Mouse (Mus musculus) liver, embryonic 12.5 days (tissue): ENCODE data around the gene Rpf2. TPM values are rescaled to one million over a fixed set of nuclear protein-coding genes. Genes with fewer than 3 reads are reported as not detected.

ENCODE experiments used
- ATAC-seq: fragments of 200-750 bp; cut with Nextera tagmentation; 2 replicates; pipeline ENCODE4 v1.8.0; 2017; ENCODE audit warnings: moderate number of reproducible peaks, mild to moderate bottlenecking, moderate library complexity
- H3K27ac ChIP-seq: fragments of 300-500 bp; sonication (generic); 2 replicates; pipeline ENCODE4 v1.5.1; 2016; ENCODE audit warnings: mild to moderate bottlenecking
- H3K27me3 ChIP-seq: fragments of 300-500 bp; sonication (generic); replicated peaks from 2 replicates; pipeline ENCODE4 v1.6.1; 2016; ENCODE audit warnings: mild to moderate bottlenecking, moderate library complexity
- H3K36me3 ChIP-seq: fragments of 300-500 bp; sonication (generic); 2 replicates; pipeline ENCODE4 v1.6.1; 2016; ENCODE audit warnings: mild to moderate bottlenecking, moderate library complexity
- H3K4me1 ChIP-seq: fragments of 300-500 bp; sonication (generic); 2 replicates; pipeline ENCODE4 v1.6.1; 2016
- H3K4me2 ChIP-seq: fragments of 300-500 bp; sonication (generic); 2 replicates; pipeline ENCODE4 v1.6.1; 2016; ENCODE audit warnings: mild to moderate bottlenecking, moderate library complexity
- H3K4me3 ChIP-seq: fragments of 300-500 bp; sonication (generic); 2 replicates; pipeline ENCODE4 v1.5.1; 2016; ENCODE audit warnings: mild to moderate bottlenecking, moderate library complexity
- H3K9ac ChIP-seq: fragments of 300-500 bp; sonication (generic); 2 replicates; pipeline ENCODE4 v1.6.1; 2016; ENCODE audit warnings: mild to moderate bottlenecking, moderate library complexity
- H3K9me3 ChIP-seq: fragments of 300-500 bp; sonication (generic); replicated peaks from 2 replicates; pipeline ENCODE4 v1.6.1; 2016; ENCODE audit warnings: mild to moderate bottlenecking, moderate library complexity
- WGBS: fragments of 180-500 bp; shearing (Covaris S2); methylation state at CpG from one replicate; pipeline ENCODE4 v1.1.7; 2016; ENCODE audit not compliant: insufficient replicate concordance; 5-methylcytosine and 5-hydroxymethylcytosine counted together
- polyA plus RNA-seq: library from polyadenylated mRNA; unstranded; fragments of >200 nt; fragmentation: Nextera tagmentation; extraction: Ambion mirVana; gene quantifications from 2 replicates; pipeline ENCODE4 v1.2.1, GENCODE M21; 2016

Rpf2 gene
- polyA plus RNA-seq, 1 experiment from 2014 or later, result 72.4 TPM

GRCm38 (mm10) chr10:40264920-40265319, 18.1 kb upstream of the Rpf2 start:
- ATAC-seq, result no peak

GRCm38 (mm10) chr10:40263691-40264090, 16.9 kb upstream of the Rpf2 start:
- no peak for ATAC-seq
- H3K27ac ChIP-seq, result no peak overlapping the region
- WGBS, result 67% methylated on average over 4 of the region's 4 CpGs

More at GRCm38 (mm10) chr10:40264920-40265319, 18.1 kb upstream of the Rpf2 start:
- Histone ChIP-seq H3K9me3 (0 out of 2 replicates have a peak, but pooled peaks cover 3% of the 10 kb centered on the region), H3K36me3 (no peaks in the 10 kb centered on the region), H3K27me3 (0 out of 2 replicates have a peak, but pooled peaks cover 3% of the 10 kb centered on the region), H3K4me2 (no peak overlapping the region), H3K9ac (no peak overlapping the region), H3K4me1 (peaks cover 6% of the 10 kb centered on the region), H3K27ac (no peak overlapping the region), H3K4me3 (no peak overlapping the region)
- 77% methylated on average over 3 of the region's 3 CpGs for WGBS

GRCm38 (mm10) chr10:40262200-40262599, 15.4 kb upstream of the Rpf2 start:
- Histone ChIP-seq H3K36me3 (no peaks in the 10 kb centered on the region), H3K9me3 (0 out of 2 replicates have a peak, but pooled peaks cover 3% of the 10 kb centered on the region), H3K4me3 (no peak overlapping the region), H3K27ac (no peak overlapping the region), H3K9ac (no peak overlapping the region), H3K27me3 (no peaks in the 10 kb centered on the region), H3K4me1 (peaks cover 21% of the 10 kb centered on the region), H3K4me2 (no peak overlapping the region)
- ATAC-seq, result no peak
- WGBS, result 80% methylated on average over 6 of the region's 6 CpGs

More at GRCm38 (mm10) chr10:40263691-40264090, 16.9 kb upstream of the Rpf2 start:
- no peaks in the 10 kb centered on the region for H3K36me3 ChIP-seq
- no peak overlapping the region for H3K4me3 ChIP-seq
- H3K4me1 ChIP-seq, result peaks cover 16% of the 10 kb centered on the region
- H3K4me2 ChIP-seq, result no peak overlapping the region
- H3K27me3 ChIP-seq, result 0 out of 2 replicates have a peak, but pooled peaks cover 3% of the 10 kb centered on the region
- 0 out of 2 replicates have a peak, but pooled peaks cover 3% of the 10 kb centered on the region for H3K9me3 ChIP-seq
- no peak overlapping the region for H3K9ac ChIP-seq

- WGBS, result 45% methylated on average over 5 of the region's 5 CpGs
- H3K36me3 ChIP-seq, result 0 out of 2 replicates have a peak, but pooled peaks cover 5% of the 10 kb centered on the region
- H3K9ac ChIP-seq, result no peak overlapping the region
- no peak overlapping the region for H3K4me3 ChIP-seq
- H3K4me2 ChIP-seq, result no peak overlapping the region
- H3K4me1 ChIP-seq, result peaks cover 31% of the 10 kb centered on the region
- 0 out of 2 replicates have a peak, but pooled peaks cover 3% of the 10 kb centered on the region for H3K9me3 ChIP-seq
- no peaks in the 10 kb centered on the region for H3K27me3 ChIP-seq
- ATAC-seq, result no peak
- no peak overlapping the region for H3K27ac ChIP-seq
These were observed 13.5 kb upstream of the Rpf2 start for GRCm38 (mm10) chr10:40260305-40260704.

- H3K4me3 ChIP-seq, result 0 out of 2 replicates have a peak overlapping the region, but pooled peaks have one; percentile 86
- peak overlapping the region; percentile 94 for H3K27ac ChIP-seq
- H3K9me3 ChIP-seq, result no peaks in the 10 kb centered on the region
- peaks cover 31% of the 10 kb centered on the region for H3K4me1 ChIP-seq
- peak overlapping the region; percentile 88 for H3K4me2 ChIP-seq
- H3K9ac ChIP-seq, result no peak overlapping the region
- H3K36me3 ChIP-seq, result peaks cover 9% of the 10 kb centered on the region; the same call in 1 of the 2 replicates
- ATAC-seq, result no peak
- no peaks in the 10 kb centered on the region for H3K27me3 ChIP-seq
- WGBS, result 9% methylated on average over 8 of the region's 8 CpGs
These were observed 12.7 kb upstream of the Rpf2 start for GRCm38 (mm10) chr10:40259542-40259941.

- Histone ChIP-seq H3K4me1 (peaks cover 31% of the 10 kb centered on the region), H3K4me2 (peak overlapping the region; percentile 88), H3K27me3 (no peaks in the 10 kb centered on the region), H3K27ac (peak overlapping the region; percentile 94), H3K4me3 (peak overlapping the region; percentile 86; the same call in 1 of the 2 replicates), H3K9me3 (no peaks in the 10 kb centered on the region), H3K36me3 (peaks cover 13% of the 10 kb centered on the region), H3K9ac (peak overlapping the region; percentile 85)
- no peak for ATAC-seq
- under 1% methylated on average over 5 of the region's 5 CpGs for WGBS
These were observed 12.1 kb upstream of the Rpf2 start for GRCm38 (mm10) chr10:40258976-40259375.

- Histone ChIP-seq H3K27me3 (no peaks in the 10 kb centered on the region), H3K9ac (peak overlapping the region; percentile 85), H3K27ac (peak overlapping the region; percentile 94), H3K4me3 (peak overlapping the region; percentile 86), H3K4me2 (peak overlapping the region; percentile 88), H3K9me3 (no peaks in the 10 kb centered on the region), H3K36me3 (peaks cover 18% of the 10 kb centered on the region), H3K4me1 (peaks cover 31% of the 10 kb centered on the region)
- WGBS, result under 1% methylated on average over 12 of the region's 12 CpGs
- ATAC-seq, result peak; percentile 88
These were observed 11.6 kb upstream of the Rpf2 start for GRCm38 (mm10) chr10:40258401-40258966.

GRCm38 (mm10) chr10:40257414-40258255, 10.8 kb upstream of the Rpf2 start, which contains the start of gene Gtf3c6:
TSS of gene Gtf3c6 (minus strand) at chr10:40258108.
- ATAC-seq, result peak; percentile 53
- WGBS, result under 1% methylated on average over 43 of the region's 43 CpGs

GRCm38 (mm10) chr10:40256716-40257115, 9.9 kb upstream of the Rpf2 start:
- Histone ChIP-seq H3K9me3 (no peaks in the 10 kb centered on the region), H3K4me2 (peak overlapping the region; percentile 88), H3K36me3 (peaks cover 35% of the 10 kb centered on the region), H3K27ac (peak overlapping the region; percentile 94), H3K9ac (peak overlapping the region; percentile 85), H3K27me3 (no peaks in the 10 kb centered on the region), H3K4me1 (peaks cover 31% of the 10 kb centered on the region), H3K4me3 (peak overlapping the region; percentile 86)
- 3% methylated on average over 5 of the region's 5 CpGs for WGBS
- ATAC-seq, result peak; percentile 64

More at GRCm38 (mm10) chr10:40257414-40258255, 10.8 kb upstream of the Rpf2 start, which contains the start of gene Gtf3c6:
- Histone ChIP-seq H3K9me3 (no peaks in the 10 kb centered on the region), H3K4me1 (peaks cover 31% of the 10 kb centered on the region), H3K27ac (peak within 1 kb of the TSS; percentile 94), H3K4me2 (peak within 1 kb of the TSS; percentile 88), H3K36me3 (peaks cover 26% of the 10 kb centered on the region), H3K9ac (peak within 1 kb of the TSS; percentile 85), H3K4me3 (peak within 1 kb of the TSS; percentile 86), H3K27me3 (no peaks in the 10 kb centered on the region)

GRCm38 (mm10) chr10:40250969-40251368, 4.1 kb upstream of the Rpf2 start:
- 23% methylated on average over 6 of the region's 6 CpGs for WGBS
- H3K4me1 ChIP-seq, result peaks cover 20% of the 10 kb centered on the region
- H3K36me3 ChIP-seq, result peaks cover 76% of the 10 kb centered on the region
- H3K27ac ChIP-seq, result no peak overlapping the region
- no peaks in the 10 kb centered on the region for H3K27me3 ChIP-seq
- H3K9ac ChIP-seq, result no peak overlapping the region
- H3K4me2 ChIP-seq, result no peak overlapping the region
- no peak for ATAC-seq
- no peak overlapping the region for H3K4me3 ChIP-seq
- no peaks in the 10 kb centered on the region for H3K9me3 ChIP-seq

- Histone ChIP-seq H3K9ac (no peak overlapping the region), H3K4me1 (peaks cover 30% of the 10 kb centered on the region), H3K27ac (no peak overlapping the region), H3K4me3 (no peak overlapping the region), H3K27me3 (no peaks in the 10 kb centered on the region), H3K36me3 (peaks cover 72% of the 10 kb centered on the region), H3K4me2 (no peak overlapping the region), H3K9me3 (no peaks in the 10 kb centered on the region)
- ATAC-seq, result no peak
- WGBS, result 84% methylated on average over 9 of the region's 9 CpGs
These were observed 2.8 kb upstream of the Rpf2 start for GRCm38 (mm10) chr10:40249625-40250024.
